Comparison of ENCODE assay signal across 8 mouse cellular contexts in genomic region chr9:61745301-61745801, GRCm38 (mm10).
DNase-seq lines count a peak whose midpoint lies in the region; ATAC-seq and TF ChIP-seq lines count a peak whose summit lies in the region.

No protein-coding gene starts in this region.

- no peak overlapping the region for H3K4me2 ChIP-seq in kidney, embryonic 15.5 days
- no peak overlapping the region for H3K4me2 ChIP-seq in stomach, postnatal 0 days (replicated peaks; ENCODE audit: low read depth)

- WGBS in kidney, embryonic 15.5 days: 19% methylated on average over 7 of the region's 7 CpGs
- WGBS in stomach, postnatal 0 days: 41% methylated on average over 7 of the region's 7 CpGs

- H3K9ac ChIP-seq in kidney, embryonic 15.5 days: no peak overlapping the region
- no peak overlapping the region for H3K9ac ChIP-seq in stomach, postnatal 0 days (ENCODE audit: low read length)

- no peak for TF ChIP-seq EP300 in stomach, postnatal 0 days (optimal IDR thresholded peaks at IDR 0.05)

- intact Hi-C loops in left cerebral cortex, adult 2 months (cut with DNase I): no loop called here

- peaks cover 18% of the 10 kb centered on the region for H3K4me1 ChIP-seq in kidney, embryonic 15.5 days
- H3K4me1 ChIP-seq in stomach, postnatal 0 days (replicated peaks; ENCODE audit: control insufficient read depth, insufficient read depth): peaks cover 2% of the 10 kb centered on the region; the same call in 1 of the 2 replicates

- H3K27me3 ChIP-seq in kidney, embryonic 15.5 days: peaks cover 6% of the 10 kb centered on the region; the same call in 1 of the 2 replicates
- no peaks in the 10 kb centered on the region for H3K27me3 ChIP-seq in stomach, postnatal 0 days (ENCODE audit: control insufficient read depth, insufficient read depth, low read length)

- H3K27ac ChIP-seq in kidney, embryonic 15.5 days: no peak overlapping the region
- H3K27ac ChIP-seq in left cerebral cortex, adult 2 months: peak overlapping the region; percentile 15; the same call in 1 of the 2 replicates
- no peak overlapping the region for H3K27ac ChIP-seq in stomach, postnatal 0 days (replicated peaks)

- DNase-seq in kidney, adult 18-20 months: peak; percentile 32
- DNase-seq in adrenal gland, postnatal 14 days: peak; percentile 45
- DNase-seq in cerebellum, adult 8-10 months: peak; percentile 34
- DNase-seq in left cerebral cortex, adult 2 months (ENCODE audit: extremely low spot score in 1 of 2, low spot score in 2 of 2): peak in 1 of 2 experiments; percentile 31
- no peak for DNase-seq in stomach, postnatal 0 days (ENCODE audit: low spot score)
- DNase-seq in natural killer cell, adult 2 months (ENCODE audit: low spot score in 2 of 2): no peak

- no peak overlapping the region for H3K4me3 ChIP-seq in kidney, embryonic 15.5 days (replicated peaks)
- H3K4me3 ChIP-seq in left cerebral cortex, adult 2 months: no peak overlapping the region
- no peak overlapping the region for H3K4me3 ChIP-seq in stomach, postnatal 0 days (ENCODE audit: low read depth, low read length)

- TF ChIP-seq CTCF in left cerebral cortex, adult 2 months (IDR thresholded peaks at IDR 0.05): no peak
- no peak for TF ChIP-seq CTCF in stomach, postnatal 0 days (IDR thresholded peaks at IDR 0.05; ENCODE audit: low read depth)

- H3K36me3 ChIP-seq in kidney, embryonic 15.5 days: no peaks in the 10 kb centered on the region
- no peaks in the 10 kb centered on the region for H3K36me3 ChIP-seq in stomach, postnatal 0 days (ENCODE audit: control insufficient read depth, insufficient read depth, low read length)

- H3K9me3 ChIP-seq in kidney, embryonic 15.5 days (replicated peaks): peaks cover 2% of the 10 kb centered on the region; the same call in 1 of the 2 replicates
- H3K9me3 ChIP-seq in stomach, postnatal 0 days (ENCODE audit: control insufficient read depth, low read length): no peaks in the 10 kb centered on the region

- ATAC-seq in kidney, embryonic 15.5 days (replicated peaks; ENCODE audit: low FRiP score): no peak
- ATAC-seq in activated CD4-positive, CD25-positive, alpha-beta regulatory T cell, adult 4 months: no peak
- ATAC-seq in stomach, postnatal 0 days (ENCODE audit: low FRiP score, low TSS enrichment): no peak

Comparison
In these comparisons a context has a peak if more than half of its experiments do, and no peak if none do; other contexts are left out.
1. DNase-seq: peak in kidney, adult 18-20 months (single experiment), adrenal gland, postnatal 14 days (single experiment) and cerebellum, adult 8-10 months (single experiment); none in stomach, postnatal 0 days (single experiment) and natural killer cell, adult 2 months (0 of 2).